Mouse (Mus musculus) CH12.LX (cell line): Measurements from ENCODE around the gene Dmd. TPM values are rescaled to one million over a fixed set of nuclear protein-coding genes. Genes with fewer than 3 reads are reported as not detected.

Source experiments
- DNase-seq: peaks from one replicate; pipeline ENCODE4 v3.0.0-alpha.2; 2013; ENCODE audit errors: extremely low read depth
- H3K27ac ChIP-seq: 2 replicates; pipeline ENCODE4 v1.5.1; 2012; ENCODE audit warnings: low read depth, mild to moderate bottlenecking, control low read depth, moderate library complexity; ENCODE audit not compliant: insufficient read depth
- H3K27me3 ChIP-seq: replicated peaks from 2 replicates; pipeline ENCODE3; 2012; ENCODE audit warnings: inconsistent platforms
- H3K36me3 ChIP-seq, 2 experiments: replicated peaks in 1 of 2; 2 replicates each; pipeline versions ENCODE3 to v1.6.1; 2012; ENCODE audit warnings: inconsistent platforms in 1 of 2, low read length in 1 of 2, mild to moderate bottlenecking in 1 of 2, mixed read lengths in 1 of 2, moderate library complexity in 1 of 2; ENCODE audit not compliant: control insufficient read depth in 1 of 2, insufficient read depth in 1 of 2
- H3K4me1 ChIP-seq, 2 experiments: 2 replicates each; pipeline ENCODE4 v1.6.1; 2012; ENCODE audit warnings: inconsistent platforms in 1 of 2, moderate library complexity in 1 of 2; ENCODE audit not compliant: insufficient read depth in 2 of 2, control insufficient read depth in 1 of 2
- H3K4me2 ChIP-seq: 2 replicates; pipeline ENCODE4 v1.6.1; 2012; ENCODE audit warnings: low read depth, mild to moderate bottlenecking, control low read depth; ENCODE audit not compliant: poor library complexity, insufficient read depth, severe bottlenecking
- H3K4me3 ChIP-seq, 3 experiments: fragments of 150-350 bp in 1 of 3; sonication (generic) in 1 of 3; replicated peaks in 1 of 3; 2 replicates each; pipeline versions ENCODE3 to v1.5.1; 2011 to 2012; ENCODE audit warnings: low read depth in 2 of 3, low read length in 2 of 3, mild to moderate bottlenecking in 2 of 3, moderate library complexity in 2 of 3, control low read depth in 1 of 3, improper control_type of control experiment in 1 of 3, inconsistent platforms in 1 of 3, mixed read lengths in 1 of 3; ENCODE audit not compliant: poor library complexity in 1 of 3
- H3K79me2 ChIP-seq: replicated peaks from 2 replicates; pipeline ENCODE4 v1.6.1; 2012; ENCODE audit warnings: mild to moderate bottlenecking, moderate library complexity; ENCODE audit not compliant: control insufficient read depth, poor library complexity, insufficient read depth, severe bottlenecking; ENCODE audit errors: extremely low read depth
- H3K9ac ChIP-seq: 2 replicates; pipeline ENCODE4 v1.6.1; 2012; ENCODE audit warnings: low read depth, mild to moderate bottlenecking, control low read depth, moderate library complexity; ENCODE audit not compliant: insufficient read depth
- H3K9me3 ChIP-seq: replicated peaks from 2 replicates; pipeline ENCODE3; 2012; ENCODE audit warnings: low read length, inconsistent platforms, mixed read lengths
- E2F4 ChIP-seq: IDR thresholded peaks from 2 replicates; pipeline ENCODE4 v1.6.1; 2011; ENCODE audit warnings: low read depth, low read length, improper control_type of control experiment; ENCODE audit not compliant: insufficient replicate concordance
- ELF1 ChIP-seq: IDR thresholded peaks from 2 replicates; pipeline ENCODE4 v1.6.1; 2014; ENCODE audit warnings: low read depth, mild to moderate bottlenecking, inconsistent platforms, low read length, improper control_type of control experiment
- ETS1 ChIP-seq: conservative IDR thresholded peaks from 2 replicates; pipeline ENCODE4 v1.6.1; 2012; ENCODE audit warnings: low read depth, mild to moderate bottlenecking, inconsistent platforms, low read length, improper control_type of control experiment, moderate library complexity
- GABPA ChIP-seq: IDR thresholded peaks from 2 replicates; pipeline ENCODE4 v1.6.1; 2012; ENCODE audit warnings: low read depth, low read length, improper control_type of control experiment, inconsistent platforms; ENCODE audit not compliant: insufficient replicate concordance
- IRF4 ChIP-seq: IDR thresholded peaks from 2 replicates; pipeline ENCODE4 v1.6.1; 2014; ENCODE audit warnings: low read depth, mild to moderate bottlenecking, inconsistent platforms, low read length, improper control_type of control experiment
- JUN ChIP-seq: IDR thresholded peaks from 2 replicates; pipeline ENCODE4 v1.6.1; 2011; ENCODE audit warnings: low read depth, mild to moderate bottlenecking, low read length, improper control_type of control experiment, moderate library complexity; ENCODE audit not compliant: insufficient read depth
- MAX ChIP-seq: IDR thresholded peaks from 2 replicates; pipeline ENCODE4 v1.6.1; 2011; ENCODE audit warnings: low read length, improper control_type of control experiment
- MXI1 ChIP-seq: IDR thresholded peaks from 2 replicates; pipeline ENCODE4 v1.6.1; 2011; ENCODE audit warnings: mild to moderate bottlenecking, low read depth, low read length, improper control_type of control experiment
- NELFE ChIP-seq: IDR thresholded peaks from 2 replicates; pipeline ENCODE4 v1.6.1; 2011; ENCODE audit warnings: low read depth, low read length, improper control_type of control experiment
- POLR2A ChIP-seq: IDR thresholded peaks from 2 replicates; pipeline ENCODE4 v1.6.1; 2011; ENCODE audit warnings: low read depth, mild to moderate bottlenecking, improper control_type of control experiment, low read length
- POLR2AphosphoS2 ChIP-seq: IDR thresholded peaks from 2 replicates; pipeline ENCODE4 v1.6.1; 2011; ENCODE audit warnings: low read depth, low read length, improper control_type of control experiment
- SIN3A ChIP-seq: IDR thresholded peaks from 2 replicates; pipeline ENCODE4 v1.6.1; 2012; ENCODE audit warnings: low read length, improper control_type of control experiment, inconsistent platforms
- SMC3 ChIP-seq: IDR thresholded peaks from 2 replicates; pipeline ENCODE4 v1.6.1; 2011; ENCODE audit warnings: low read depth, low read length, improper control_type of control experiment
- TBP ChIP-seq: conservative IDR thresholded peaks from 2 replicates; pipeline ENCODE4 v1.6.1; 2011; ENCODE audit warnings: low read depth, low read length, improper control_type of control experiment
- USF1 ChIP-seq: IDR thresholded peaks from 2 replicates; pipeline ENCODE4 v1.6.1; 2014; ENCODE audit warnings: low read depth, mild to moderate bottlenecking, inconsistent platforms, low read length, improper control_type of control experiment
- USF2 ChIP-seq: conservative IDR thresholded peaks from 2 replicates; pipeline ENCODE4 v1.6.1; 2011; ENCODE audit warnings: low read depth, low read length, improper control_type of control experiment
- ZC3H11A ChIP-seq: IDR thresholded peaks from 2 replicates; pipeline ENCODE4 v1.6.1; 2012; ENCODE audit warnings: low read depth, mild to moderate bottlenecking, inconsistent platforms, low read length, improper control_type of control experiment
- dilution Hi-C: fragments of 300-500 bp; cut with MboI; formaldehyde crosslinking; loops from 2 replicates; pipeline ENCODE4 v1.14.3; 2020; ENCODE audit warnings: low sequenced_read_pairs; ENCODE audit not compliant: extremely low pct_unique_long_range_greater_than_20kb, extremely low pct_ligation_motif_present
- in situ Hi-C: fragments of 300-500 bp; cut with MboI; formaldehyde crosslinking; loops from 3 replicates; pipeline ENCODE4 v1.14.3; 2019; ENCODE audit warnings: low sequenced_read_pairs, low pct_ligation_motif_present, low pct_unique_long_range_greater_than_20kb, mixed read lengths
- polyA plus RNA-seq: library from polyadenylated mRNA; unstranded; fragments of >175 nt; gene quantifications from 2 replicates; pipeline ENCODE4 v1.2.1, GENCODE M21; 2012; ENCODE audit warnings: low read depth; ENCODE audit not compliant: insufficient read length
- total RNA-seq, 2 experiments: library from RNA; depleted of rRNA; stranded (reverse); fragments of 300-350 nt in 1 of 2; fragments of >200 nt in 1 of 2; gene quantifications; 2 replicates each; pipeline ENCODE4 v1.2.3; 2012 to 2014

Dmd gene
- total and polyA plus RNA-seq, 3 experiments = 0.81 to 2.7 (median 2.1) TPM

DNA sequence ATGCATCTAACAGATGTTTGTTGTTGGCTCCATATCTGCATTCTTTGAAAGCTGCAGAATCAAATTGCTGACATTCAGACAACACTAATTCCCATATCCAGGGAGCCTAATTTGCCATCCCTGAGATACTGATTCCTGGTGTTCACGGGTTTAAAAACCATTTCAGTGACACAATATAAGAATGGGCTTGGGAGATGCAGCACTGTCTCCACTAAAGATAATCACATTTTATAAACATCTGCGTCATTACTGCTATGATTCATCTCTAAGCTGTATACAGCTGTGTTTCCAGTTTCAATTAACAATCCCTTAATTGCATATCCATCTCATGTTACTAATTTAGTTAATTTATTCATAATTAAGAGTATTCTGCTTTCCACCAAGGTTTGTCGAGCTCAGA is 1929.5 kb downstream of the Dmd start:
- no peak overlapping the region for H3K27ac ChIP-seq

DNA sequence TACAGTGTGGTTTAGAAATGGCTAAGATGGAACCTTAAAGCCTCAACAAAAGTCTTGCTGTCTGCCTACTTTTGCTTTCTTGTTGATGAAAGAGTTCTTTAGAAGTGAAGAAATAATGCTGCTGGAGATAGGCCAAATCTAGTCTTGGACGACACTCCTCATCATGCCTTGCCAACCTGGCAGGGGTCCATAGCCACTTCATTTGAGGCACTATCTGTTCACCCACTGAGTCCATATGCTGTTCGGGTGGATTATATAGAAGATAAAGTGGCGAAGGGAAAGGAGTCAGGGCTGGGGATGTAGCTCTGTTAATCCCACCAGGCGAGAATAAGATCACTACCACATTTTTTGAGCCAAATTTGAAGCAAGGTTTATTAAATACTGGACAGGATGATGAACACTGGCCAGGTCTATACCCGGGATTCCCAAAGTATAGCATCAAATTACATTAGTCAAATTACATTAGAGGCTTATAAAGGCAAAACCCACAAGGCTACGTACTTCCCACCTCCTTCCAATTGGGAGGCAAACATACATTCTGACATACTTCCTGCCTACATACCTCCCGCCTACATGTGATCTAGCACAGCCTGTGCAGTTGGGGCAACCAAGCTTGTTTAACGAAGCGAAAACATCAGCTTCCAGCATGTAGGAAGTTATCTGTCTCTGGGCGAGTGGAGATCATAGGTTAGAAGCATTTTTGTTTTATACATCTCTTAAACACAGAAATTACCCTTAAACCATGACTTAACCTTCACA is 1984.2 kb downstream of the Dmd start:
- H3K27ac ChIP-seq = no peak overlapping the region
- no peak for TF ChIP-seq GABPA
- no peak for TF ChIP-seq ETS1
- no peak for TF ChIP-seq ELF1
- TF ChIP-seq JUN = no peak
- TF ChIP-seq POLR2AphosphoS2 = no peak
- TF ChIP-seq SMC3 = no peak
- no peak for TF ChIP-seq IRF4
- no peak for TF ChIP-seq NELFE
- TF ChIP-seq POLR2A = no peak
- no peak for TF ChIP-seq USF2
- no peak for TF ChIP-seq USF1
- no peaks in the 10 kb centered on the region for H3K4me1 ChIP-seq
- H3K36me3 ChIP-seq = no peaks in the 10 kb centered on the region
- no peak overlapping the region for H3K4me2 ChIP-seq
- no peak overlapping the region for H3K4me3 ChIP-seq
- no peaks in the 10 kb centered on the region for H3K79me2 ChIP-seq
- dilution Hi-C loops (no loop called here), in situ Hi-C loops (no loop called here)
- DNase-seq = no peak
- no peaks in the 10 kb centered on the region for H3K27me3 ChIP-seq
- H3K9me3 ChIP-seq = no peaks in the 10 kb centered on the region
- no peak overlapping the region for H3K9ac ChIP-seq

More for the DNA sequence above, 1929.5 kb downstream of the Dmd start:
- TF ChIP-seq MXI1 = no peak
- TF ChIP-seq ZC3H11A = no peak
- TF ChIP-seq POLR2AphosphoS2 = no peak
- no peak for TF ChIP-seq E2F4
- no peak for TF ChIP-seq SIN3A
- no peak for TF ChIP-seq GABPA
- TF ChIP-seq TBP = no peak
- TF ChIP-seq MAX = no peak
- no peak for TF ChIP-seq JUN
- Histone ChIP-seq H3K9me3 (no peaks in the 10 kb centered on the region), H3K4me2 (no peak overlapping the region), H3K4me3 (no peak overlapping the region), H3K36me3 (no peaks in the 10 kb centered on the region), H3K27me3 (no peaks in the 10 kb centered on the region), H3K9ac (no peak overlapping the region), H3K4me1 (no peaks in the 10 kb centered on the region), H3K79me2 (no peaks in the 10 kb centered on the region)
- dilution Hi-C loops = no loop called here
- no peak for DNase-seq
- in situ Hi-C loops = no loop called here
